Mouse (Mus musculus): ENCODE results near the gene Plpp7. TPM values are rescaled to one million over a fixed set of nuclear protein-coding genes. Genes with fewer than 3 reads are reported as not detected.

Gene Plpp7
- total and polyA plus RNA-seq, 3 experiments, result 7.3 to 15.1 TPM; not detected in 1

- Histone ChIP-seq H3K4me1 (ENCODE audit: control insufficient read depth in 1 of 2, insufficient read depth in 2 of 2, low read length in 2 of 2) (peaks cover 9 to 10% of the 10 kb centered on the region in 2 experiments), H3K27ac (ENCODE audit: control insufficient read depth, low read depth, low read length) (no peak overlapping the region)
- TF ChIP-seq NRF1 (IDR thresholded peaks at IDR 0.05; ENCODE audit: insufficient read depth, low read depth, low read length, poor library complexity, severe bottlenecking), result no peak
- TF ChIP-seq SMC3 (IDR thresholded peaks at IDR 0.05; ENCODE audit: low read depth, low read length), result no peak
- no peak for TF ChIP-seq HCFC1 (IDR thresholded peaks at IDR 0.05; ENCODE audit: low read depth, low read length)
- TF ChIP-seq TBP (IDR thresholded peaks at IDR 0.05; ENCODE audit: low read depth, low read length), result no peak
- no peak for TF ChIP-seq USF1 (IDR thresholded peaks at IDR 0.05; ENCODE audit: low read depth, low read length)
- TF ChIP-seq CTCF (IDR thresholded peaks at IDR 0.05 in 2 of 3, conservative IDR thresholded peaks at IDR 0.05 in 1 of 3; ENCODE audit: control insufficient read depth in 1 of 3, insufficient read depth in 1 of 3, low read depth in 2 of 3, low read length in 3 of 3, poor library complexity in 1 of 3, severe bottlenecking in 1 of 3), result no peak
- TF ChIP-seq RCOR1 (IDR thresholded peaks at IDR 0.05; ENCODE audit: low read depth, low read length), result no peak
- no peak for TF ChIP-seq USF2 (IDR thresholded peaks at IDR 0.05; ENCODE audit: borderline replicate concordance in 1 of 2, insufficient read depth in 1 of 2, low read depth in 1 of 2, low read length in 2 of 2)
Measured at GRCm38 (mm10) chr2:32119802-32120750, 24.7 kb downstream of the Plpp7 start.

GRCm38 (mm10) chr2:32121150-32121549 lies 25.8 kb downstream of the Plpp7 start:
- TF ChIP-seq NRF1 (IDR thresholded peaks at IDR 0.05; ENCODE audit: insufficient read depth, low read depth, low read length, poor library complexity, severe bottlenecking) (no peak), RAD21 (IDR thresholded peaks at IDR 0.05; ENCODE audit: low read depth, low read length) (no peak), POLR2AphosphoS5 (IDR thresholded peaks at IDR 0.05; ENCODE audit: borderline replicate concordance, low read depth, low read length) (no peak), ETS1 (IDR thresholded peaks at IDR 0.05; ENCODE audit: low read depth, low read length) (no peak), E2F4 (IDR thresholded peaks at IDR 0.05; ENCODE audit: borderline replicate concordance, low read depth, low read length) (no peak), MAX (IDR thresholded peaks at IDR 0.05; ENCODE audit: low read length) (no peak), MEF2A (IDR thresholded peaks at IDR 0.05; ENCODE audit: extremely low read depth, insufficient replicate concordance, low read depth, low read length, poor library complexity, severe bottlenecking) (no peak)
- Histone ChIP-seq H3K9ac (ENCODE audit: control insufficient read depth, low read depth, low read length, poor library complexity, severe bottlenecking) (no peak overlapping the region), H3K79me2 (ENCODE audit: control insufficient read depth, insufficient read depth, low read length, poor library complexity) (no peaks in the 10 kb centered on the region), H3K4me1 (ENCODE audit: control insufficient read depth in 1 of 2, insufficient read depth in 2 of 2, low read length in 2 of 2) (peaks cover 3 to 5% of the 10 kb centered on the region in 2 experiments; a peak in 3 of 4 replicates), H3K36me3 (ENCODE audit: control insufficient read depth in 1 of 2, insufficient read depth in 2 of 2, low read length in 2 of 2) (no peaks in the 10 kb centered on the region; a peak in 1 of 4 replicates), H3K27ac (ENCODE audit: control insufficient read depth, low read depth, low read length) (no peak overlapping the region), H3K27me3 (ENCODE audit: control insufficient read depth in 1 of 2, insufficient read depth in 2 of 2, low read length in 2 of 2) (no peaks in the 10 kb centered on the region), H3K4me3 (ENCODE audit: control insufficient read depth in 1 of 2, insufficient read depth in 1 of 2, low read depth in 2 of 2, low read length in 2 of 2) (no peak overlapping the region), H3K9me3 (replicated peaks; ENCODE audit: insufficient read depth, low read length) (no peaks in the 10 kb centered on the region)
- DNase-seq (ENCODE audit: low read depth, low spot score), result no peak

More at GRCm38 (mm10) chr2:32119802-32120750, 24.7 kb downstream of the Plpp7 start:
- H3K9ac ChIP-seq (ENCODE audit: control insufficient read depth, low read depth, low read length, poor library complexity, severe bottlenecking), result no peak overlapping the region
- no peaks in the 10 kb centered on the region for H3K27me3 ChIP-seq (ENCODE audit: control insufficient read depth in 1 of 2, insufficient read depth in 2 of 2, low read length in 2 of 2)
- no peak for DNase-seq (ENCODE audit: low read depth, low spot score)
- no peaks in the 10 kb centered on the region; a peak in 1 of 4 replicates for H3K36me3 ChIP-seq (ENCODE audit: control insufficient read depth in 1 of 2, insufficient read depth in 2 of 2, low read length in 2 of 2)
- no peak overlapping the region for H3K4me3 ChIP-seq (ENCODE audit: control insufficient read depth in 1 of 2, insufficient read depth in 1 of 2, low read depth in 2 of 2, low read length in 2 of 2)
- no peaks in the 10 kb centered on the region for H3K9me3 ChIP-seq (replicated peaks; ENCODE audit: insufficient read depth, low read length)
- no peaks in the 10 kb centered on the region for H3K79me2 ChIP-seq (ENCODE audit: control insufficient read depth, insufficient read depth, low read length, poor library complexity)

All from MEL (cell line).